Mouse (Mus musculus): ENCODE measurements around the gene Cyp4b1.

GRCm38 (mm10) chr4:115575255-115575654 lies 72.3 kb downstream of the Cyp4b1 start:
- TF ChIP-seq CTCF (IDR thresholded peaks at IDR 0.05; ENCODE audit: control insufficient read depth, insufficient read depth, low read length) (no peak), POLR2A (IDR thresholded peaks at IDR 0.05; ENCODE audit: borderline replicate concordance, control insufficient read depth, low read depth, low read length) (no peak)
